Mouse (Mus musculus) lung, postnatal 0 days (tissue): ENCODE results near the gene Actn1.

Experiments used
- CTCF ChIP-seq: IDR thresholded peaks from 2 replicates; pipeline ENCODE4 v1.5.1; 2016; ENCODE audit warnings: antibody characterized with exemption, mild to moderate bottlenecking
- EP300 ChIP-seq: IDR thresholded peaks from 2 replicates; pipeline ENCODE4 v1.6.1; 2016; ENCODE audit warnings: antibody characterized with exemption, mild to moderate bottlenecking, control low read depth

GRCm38 (mm10) chr12:80239445-80239844, 20.7 kb downstream of the Actn1 start:
- no peak for TF ChIP-seq EP300
- no peak for TF ChIP-seq CTCF
